Mouse (Mus musculus) embryonic facial prominence, embryonic 10.5 days (tissue): Measurements from ENCODE around the gene Haus6. TPM values are rescaled to one million over a fixed set of nuclear protein-coding genes. Genes with fewer than 3 reads are reported as not detected.
A peak's percentile ranks its signal among the peaks of the same experiment; 100 is the strongest.
"Not testable (repeated sequence)": the region's sequence is repeated elsewhere in the genome, so short reads cannot be mapped to it uniquely, and the experiment has no call there.

Source experiments
- DNase-seq: peaks from one replicate; pipeline ENCODE4 v3.0.0-alpha.2; 2017; ENCODE audit warnings: low spot score
- H3K27ac ChIP-seq: fragments of 300-500 bp; sonication (generic); replicated peaks from 2 replicates; pipeline ENCODE4 v1.5.1; 2016; ENCODE audit warnings: mild to moderate bottlenecking
- H3K27me3 ChIP-seq: fragments of 300-500 bp; sonication (generic); replicated peaks from 2 replicates; pipeline ENCODE4 v1.6.1; 2016; ENCODE audit warnings: low read depth, mild to moderate bottlenecking; ENCODE audit not compliant: poor library complexity, severe bottlenecking
- H3K36me3 ChIP-seq: fragments of 300-500 bp; sonication (generic); replicated peaks from 2 replicates; pipeline ENCODE4 v1.6.1; 2016; ENCODE audit warnings: mild to moderate bottlenecking, moderate library complexity
- H3K4me1 ChIP-seq: fragments of 300-500 bp; sonication (generic); 2 replicates; pipeline ENCODE4 v1.6.1; 2016
- H3K4me3 ChIP-seq: fragments of 300-500 bp; sonication (generic); 2 replicates; pipeline ENCODE4 v1.5.1; 2016; ENCODE audit warnings: mild to moderate bottlenecking, moderate library complexity
- H3K9me3 ChIP-seq: fragments of 300-500 bp; sonication (generic); 2 replicates; pipeline ENCODE4 v1.6.1; 2016; ENCODE audit warnings: mild to moderate bottlenecking
- WGBS: fragments of 180-500 bp; shearing (Covaris S2); methylation state at CpG from one replicate; pipeline ENCODE4 v1.1.7; 2016; 5-methylcytosine and 5-hydroxymethylcytosine counted together
- polyA plus RNA-seq: library from polyadenylated mRNA; unstranded; fragments of >200 nt; fragmentation: Nextera tagmentation; extraction: Ambion mirVana; gene quantifications from 2 replicates; pipeline ENCODE4 v1.2.1, GENCODE M21; 2016

The Haus6 gene
- 30.3 and 31.7 TPM in 2 replicates for polyA plus RNA-seq

DNA sequence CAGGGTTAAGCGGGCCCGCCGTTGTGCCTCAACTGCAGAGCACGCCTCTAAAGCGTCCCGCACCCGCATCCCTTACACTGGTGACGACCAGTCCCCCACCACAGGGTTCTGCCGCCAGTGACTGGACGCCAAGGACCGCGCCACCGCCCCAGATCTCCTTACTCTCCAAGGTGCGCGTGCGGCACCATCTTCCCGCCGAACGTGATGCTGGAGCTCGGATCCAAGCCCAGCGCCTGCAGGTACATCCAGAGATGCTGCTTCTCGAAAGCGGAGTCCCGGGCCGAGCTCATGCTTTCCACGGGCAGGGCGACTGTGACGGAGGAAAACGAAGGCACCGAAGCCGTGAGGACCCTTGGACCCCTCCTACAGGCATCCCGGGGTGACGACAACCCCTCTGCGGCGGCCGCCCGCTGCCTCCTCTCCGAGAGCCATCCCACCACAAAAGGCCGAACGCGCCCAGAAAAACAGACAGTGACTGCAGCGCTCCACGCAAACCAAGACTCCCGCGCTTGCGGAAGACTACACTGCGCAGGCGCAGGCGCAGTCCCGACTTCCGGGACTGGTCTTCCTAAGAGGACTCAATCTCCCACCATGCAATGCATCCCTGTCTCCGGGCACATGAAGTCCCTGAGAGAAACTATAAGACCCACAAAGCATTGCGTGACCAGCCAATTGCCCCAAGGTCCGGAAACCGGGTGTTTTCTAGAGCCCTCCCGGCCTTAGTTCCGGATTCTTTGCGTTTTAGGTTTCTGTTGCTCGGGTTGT is at the start of gene Haus6:
Gene Haus6 (minus strand): TSS at position 532 of the 765 bp plus-strand sequence.
- under 1% methylated on average over 59 of the region's 59 CpGs for whole genome bisulfite sequencing
- peak within 1 kb of the TSS; percentile 91 for H3K27ac ChIP-seq
- peaks cover 25% of the 10 kb centered on the region for H3K36me3 ChIP-seq
- no peaks in the 10 kb centered on the region for H3K27me3 ChIP-seq
- peaks cover 10% of the 10 kb centered on the region for H3K4me1 ChIP-seq
- DNase-seq, result peak; percentile 93
- H3K9me3 ChIP-seq, result no peaks in the 10 kb centered on the region
- peak within 1 kb of the TSS; percentile 97 for H3K4me3 ChIP-seq

DNA sequence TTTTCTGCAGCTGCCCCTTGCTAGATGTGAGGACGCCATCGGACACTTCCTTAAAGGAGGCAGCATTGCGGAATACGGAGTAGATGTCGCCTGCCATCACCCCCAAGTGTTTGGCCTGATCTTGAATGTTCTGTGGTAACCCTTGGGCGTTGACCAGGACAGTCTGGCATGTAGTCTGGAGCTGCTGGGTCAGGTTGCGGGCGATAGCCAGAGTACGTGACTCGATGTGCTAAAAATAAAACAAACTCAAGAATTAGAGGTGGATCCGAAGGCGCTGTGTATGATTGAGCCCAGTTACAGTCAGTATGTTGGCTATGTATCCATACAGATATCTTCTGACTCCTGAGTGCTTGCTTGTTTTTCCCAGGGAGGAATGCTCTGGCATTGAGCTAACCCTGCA is 45.3 kb upstream of the Haus6 start:
- Histone ChIP-seq H3K36me3 (peaks cover 69% of the 10 kb centered on the region), H3K4me1 (no peaks in the 10 kb centered on the region), H3K27me3 (no peaks in the 10 kb centered on the region), H3K27ac (no peak overlapping the region), H3K9me3 (no peaks in the 10 kb centered on the region), H3K4me3 (no peak overlapping the region)
- no peak for DNase-seq
- WGBS, result 94% methylated on average over 12 of the region's 12 CpGs

DNA sequence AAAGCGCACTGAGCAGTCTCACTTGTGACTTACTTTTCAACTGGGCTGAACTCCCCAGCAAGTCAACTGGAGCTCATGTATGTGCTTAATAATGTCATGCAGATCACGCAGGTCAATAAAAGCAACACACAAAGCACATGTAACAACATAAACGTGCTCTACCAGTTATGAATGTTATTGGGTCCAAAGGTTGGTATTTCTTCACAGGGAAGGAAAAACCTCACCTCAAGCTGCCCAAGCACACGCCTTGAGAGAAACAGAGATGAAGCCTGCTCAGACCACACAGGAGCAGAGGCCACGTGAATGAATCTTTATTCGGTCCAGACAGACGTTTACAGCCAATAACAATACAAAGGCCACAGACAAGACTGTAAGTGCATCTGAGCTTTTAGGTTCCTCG is 44.6 kb upstream of the Haus6 start:
- not testable (repeated sequence) for DNase-seq, H3K4me3 ChIP-seq, H3K27me3 ChIP-seq, H3K27ac ChIP-seq, H3K4me1 ChIP-seq, H3K9me3 ChIP-seq
- WGBS, result 94% methylated on average over 8 of the region's 8 CpGs
- H3K36me3 ChIP-seq, result peaks cover 62% of the 10 kb centered on the region

DNA sequence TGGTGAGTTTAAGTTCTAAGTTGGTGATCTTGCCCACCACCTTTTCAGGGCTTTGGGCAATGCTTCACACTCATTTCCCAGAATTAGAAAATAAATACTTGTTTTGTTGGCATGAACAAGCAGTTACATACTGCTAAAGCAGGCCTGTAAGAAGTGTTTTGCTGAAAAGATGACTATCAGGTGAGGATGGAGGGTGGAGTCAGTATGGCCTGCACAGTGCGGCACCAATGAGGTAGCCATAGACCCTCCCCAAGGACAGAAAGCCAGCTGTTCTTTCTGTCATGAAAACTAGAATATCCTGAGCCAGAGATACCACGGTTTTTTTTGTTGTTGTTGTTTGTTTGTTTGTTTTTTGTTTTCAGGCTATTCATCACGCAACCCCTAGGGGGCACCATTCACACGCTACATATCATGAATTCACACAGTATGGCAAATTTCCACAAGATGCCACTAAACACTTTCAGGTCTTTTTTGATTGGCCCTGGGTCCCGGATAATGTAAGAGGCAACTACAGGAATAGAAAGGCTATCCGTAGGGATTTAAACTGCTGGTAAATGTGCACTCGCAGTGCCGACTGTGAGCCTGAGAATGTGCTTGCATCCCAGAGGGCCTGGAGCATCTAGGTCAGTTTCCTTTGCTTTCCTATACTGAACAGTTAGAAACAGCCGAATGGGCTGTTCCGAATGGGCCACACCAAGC is 40.0 kb upstream of the Haus6 start:
- Histone ChIP-seq H3K27ac (no peak overlapping the region), H3K9me3 (no peaks in the 10 kb centered on the region), H3K27me3 (no peaks in the 10 kb centered on the region), H3K4me3 (no peak overlapping the region), H3K36me3 (peaks cover 18% of the 10 kb centered on the region), H3K4me1 (no peaks in the 10 kb centered on the region)
- 67% methylated on average over 10 of the region's 10 CpGs for WGBS
- no peak for DNase-seq

DNA sequence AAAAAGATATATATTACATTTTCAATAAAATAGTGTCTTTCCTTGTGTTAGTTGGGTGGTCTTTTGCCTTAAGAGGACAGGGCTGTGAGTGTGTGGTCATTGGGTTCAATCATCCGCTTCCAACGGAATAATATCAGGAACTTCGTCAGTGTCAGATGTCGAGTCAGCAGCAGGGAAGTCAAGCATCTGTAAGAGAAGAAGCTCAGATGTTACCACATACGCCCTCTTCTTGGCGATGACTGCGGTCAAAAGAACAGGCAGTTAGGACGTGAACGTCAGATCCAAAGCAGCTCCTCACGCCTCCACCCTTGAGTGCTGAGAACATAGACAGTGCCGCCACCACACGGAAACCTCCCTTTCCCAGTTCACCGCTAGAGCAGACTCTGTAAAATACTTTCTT is 36.5 kb upstream of the Haus6 start:
- not testable (repeated sequence) for H3K4me3 ChIP-seq
- WGBS, result 93% methylated on average over 12 of the region's 13 CpGs

DNA sequence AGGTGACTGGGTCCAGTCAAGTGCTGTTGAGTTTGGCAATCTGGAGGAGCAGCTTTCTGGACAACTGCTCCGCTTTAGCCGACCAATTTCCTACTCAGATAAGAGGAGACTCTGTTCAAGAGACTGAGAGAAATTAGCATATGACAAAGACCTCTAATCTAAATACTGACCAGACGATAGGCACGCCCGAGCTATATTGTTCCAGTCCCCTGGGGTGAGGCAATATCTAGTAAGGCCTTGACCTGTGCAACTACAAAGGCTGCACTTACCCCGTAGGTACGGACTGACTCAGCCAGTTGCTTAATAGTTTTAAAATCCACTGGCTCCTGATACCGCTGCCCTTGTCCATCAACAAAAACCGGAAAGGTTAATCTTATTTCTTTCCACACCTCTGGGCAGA is 25.7 kb upstream of the Haus6 start:
- H3K27me3 ChIP-seq, result not testable (repeated sequence)
- 91% methylated on average over 9 of the region's 9 CpGs for WGBS

More for the DNA sequence above, 36.5 kb upstream of the Haus6 start:
- not testable (repeated sequence) for H3K9me3 ChIP-seq, DNase-seq, H3K27ac ChIP-seq, H3K27me3 ChIP-seq, H3K4me1 ChIP-seq, H3K36me3 ChIP-seq

DNA sequence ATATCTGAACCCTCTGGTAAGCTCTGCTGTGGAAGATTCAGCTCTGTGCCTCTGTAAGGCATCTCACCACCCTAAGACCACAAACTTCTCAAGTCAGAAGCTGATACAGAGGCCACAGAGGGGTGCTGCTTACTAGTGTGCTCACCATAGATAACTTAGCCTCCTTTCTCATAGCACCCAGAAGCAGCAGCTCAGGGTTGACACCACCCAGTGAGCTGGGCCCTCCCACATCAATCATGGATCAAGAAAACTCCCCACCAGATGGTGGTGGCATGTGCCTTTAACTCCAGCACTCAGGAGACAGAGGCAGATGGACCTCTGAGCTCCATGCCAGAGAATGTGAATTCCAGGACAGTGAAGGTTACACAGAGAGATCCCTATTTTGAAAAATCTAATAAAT is 23.0 kb upstream of the Haus6 start:
- not testable (repeated sequence) for H3K27me3 ChIP-seq, H3K4me1 ChIP-seq, DNase-seq, H3K9me3 ChIP-seq, H3K36me3 ChIP-seq, H3K4me3 ChIP-seq, H3K27ac ChIP-seq

More for the DNA sequence above, 25.7 kb upstream of the Haus6 start:
- H3K4me3 ChIP-seq, H3K9me3 ChIP-seq, H3K27ac ChIP-seq, H3K36me3 ChIP-seq, H3K4me1 ChIP-seq, DNase-seq: not testable (repeated sequence)

DNA sequence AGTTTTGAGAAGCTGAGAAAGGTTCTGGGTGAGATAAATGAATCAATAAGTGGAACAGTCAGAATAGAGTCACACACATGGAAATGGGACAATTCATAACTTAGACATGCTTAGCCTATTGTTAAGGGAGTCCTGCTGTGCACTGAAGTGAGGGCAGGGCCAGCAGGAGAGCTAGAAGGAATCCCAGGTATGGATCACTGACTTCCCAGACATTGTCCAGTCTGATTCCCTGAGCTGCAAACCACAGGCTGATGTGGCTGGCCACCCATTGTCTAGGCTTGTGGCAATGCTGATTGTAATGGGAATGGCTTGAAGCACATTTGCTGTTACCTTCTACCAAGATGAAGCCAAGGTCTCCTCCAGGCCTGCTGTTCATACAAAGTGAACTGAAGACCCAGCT is 22.5 kb upstream of the Haus6 start:
- H3K4me3 ChIP-seq, H3K36me3 ChIP-seq, H3K4me1 ChIP-seq, DNase-seq, H3K9me3 ChIP-seq, H3K27me3 ChIP-seq, H3K27ac ChIP-seq: not testable (repeated sequence)

DNA sequence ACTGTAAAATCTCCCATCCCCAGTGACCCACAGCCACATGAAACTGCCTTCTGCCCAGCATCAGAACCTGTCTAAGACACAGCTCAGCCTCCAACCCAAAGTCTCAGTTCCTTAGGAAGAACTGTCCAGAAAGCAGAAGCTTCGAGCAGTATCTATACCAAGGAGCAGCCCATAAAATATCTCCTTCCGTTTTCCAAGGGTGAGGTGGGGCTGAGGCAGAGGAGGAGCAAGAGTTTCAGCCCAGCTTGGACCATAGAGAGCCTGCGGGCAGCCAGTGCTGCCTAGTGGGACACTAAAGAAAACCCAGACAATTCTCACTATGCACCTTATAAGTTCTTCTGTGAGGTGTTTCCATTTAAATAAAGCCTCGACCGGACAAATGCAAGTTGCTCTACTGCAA is 20.7 kb upstream of the Haus6 start:
- not testable (repeated sequence) for DNase-seq, H3K9me3 ChIP-seq, H3K4me1 ChIP-seq, H3K27ac ChIP-seq, H3K4me3 ChIP-seq, H3K36me3 ChIP-seq, H3K27me3 ChIP-seq
- WGBS, result 77% methylated on average over 5 of the region's 5 CpGs

DNA sequence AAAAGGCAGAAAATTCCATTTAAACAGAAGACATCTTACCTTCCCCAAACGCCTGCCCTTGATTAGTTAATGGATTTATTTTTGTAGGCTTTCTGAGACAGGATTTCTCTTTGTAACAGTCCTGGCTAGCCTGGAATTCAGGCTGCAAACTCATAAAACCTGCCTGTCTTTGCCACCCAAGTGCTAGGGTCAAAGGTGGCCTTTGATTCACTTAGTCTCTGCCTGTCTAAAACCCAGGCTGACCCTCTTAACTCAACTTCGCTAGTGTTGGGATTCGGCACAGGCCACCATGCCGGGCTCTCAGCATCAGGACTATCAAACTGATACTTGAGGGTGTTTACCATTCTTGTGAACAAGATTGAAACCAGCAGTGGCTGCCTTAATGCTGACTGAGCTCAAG is 20.0 kb upstream of the Haus6 start:
- Histone ChIP-seq H3K27me3 (no peaks in the 10 kb centered on the region), H3K9me3 (no peaks in the 10 kb centered on the region), H3K4me1 (0 out of 2 replicates have a peak, but pooled peaks cover 4% of the 10 kb centered on the region), H3K4me3 (no peak overlapping the region), H3K27ac (no peak overlapping the region), H3K36me3 (no peaks in the 10 kb centered on the region)
- peak; percentile 26 for DNase-seq
- 55% methylated on average over 4 of the region's 4 CpGs for WGBS

DNA sequence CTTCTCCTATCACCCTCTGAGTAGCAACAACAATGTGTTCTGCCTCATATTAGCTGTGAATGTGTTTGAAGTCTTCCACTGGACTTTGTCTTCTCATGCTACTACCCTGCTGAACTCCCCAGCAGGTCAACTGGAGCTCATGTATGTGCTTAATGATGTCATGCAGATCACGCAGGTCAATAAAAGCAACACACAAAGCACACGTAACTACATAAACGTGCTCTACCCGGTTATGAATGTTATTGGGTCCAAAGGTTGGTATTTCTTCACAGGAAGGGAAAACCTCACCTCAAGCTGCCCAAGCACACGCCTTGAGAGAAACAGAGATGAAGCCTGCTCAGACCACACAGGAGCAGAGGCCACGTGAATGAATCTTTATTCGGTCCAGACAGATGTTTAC is 14.6 kb upstream of the Haus6 start:
- H3K27me3 ChIP-seq, H3K4me1 ChIP-seq, H3K9me3 ChIP-seq, H3K4me3 ChIP-seq, DNase-seq, H3K36me3 ChIP-seq, H3K27ac ChIP-seq: not testable (repeated sequence)
- 90% methylated on average over 7 of the region's 7 CpGs for WGBS

DNA sequence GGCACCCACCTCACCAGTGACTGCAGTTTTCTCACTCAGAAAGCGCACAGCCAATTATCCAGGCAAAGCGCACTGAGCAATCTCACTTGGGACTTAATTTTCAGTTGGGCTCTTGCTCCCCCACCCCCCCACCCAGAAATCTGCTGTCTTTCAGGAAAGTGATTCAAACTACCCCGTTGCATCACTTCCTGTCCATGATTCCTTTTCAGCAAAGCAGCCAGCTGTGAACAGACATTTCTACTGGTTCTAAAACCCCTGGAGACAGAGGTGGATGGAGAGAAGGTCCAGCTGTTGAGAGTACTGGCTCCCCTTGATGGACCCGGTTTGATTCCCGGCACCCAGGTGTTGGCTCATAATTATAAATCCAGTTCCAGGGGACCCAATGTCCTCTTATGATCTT is 13.6 kb upstream of the Haus6 start:
- no peak overlapping the region for H3K4me3 ChIP-seq
- no peak overlapping the region for H3K27ac ChIP-seq
- no peaks in the 10 kb centered on the region for H3K4me1 ChIP-seq
- no peak for DNase-seq
- no peaks in the 10 kb centered on the region for H3K36me3 ChIP-seq
- no peaks in the 10 kb centered on the region for H3K9me3 ChIP-seq
- no peaks in the 10 kb centered on the region for H3K27me3 ChIP-seq
- WGBS, result 88% methylated on average over 5 of the region's 5 CpGs

DNA sequence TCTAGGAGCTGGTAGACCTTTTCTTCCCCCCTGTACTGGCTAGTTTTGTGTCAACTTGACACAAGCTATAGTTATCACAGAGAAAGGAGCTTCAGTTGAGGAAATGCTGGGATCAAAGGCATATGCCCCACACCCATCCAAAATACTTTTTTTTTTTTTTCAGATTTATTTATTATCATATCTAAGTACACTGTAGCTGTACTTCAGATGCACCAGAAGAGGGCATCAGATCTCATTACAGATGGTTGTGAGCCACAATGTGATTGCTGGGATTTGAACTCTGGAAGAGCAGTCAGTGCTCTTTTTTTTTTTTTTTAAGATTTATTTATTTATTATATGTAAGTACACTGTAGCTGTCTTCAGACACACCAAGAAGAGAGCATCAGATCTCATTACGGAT is 10.7 kb upstream of the Haus6 start:
- H3K36me3 ChIP-seq, H3K27ac ChIP-seq, DNase-seq, H3K9me3 ChIP-seq, H3K27me3 ChIP-seq, H3K4me1 ChIP-seq, H3K4me3 ChIP-seq: not testable (repeated sequence)
- WGBS, result 83% methylated on average over 1 of the region's 1 CpGs
